Mouse (Mus musculus) layer of hippocampus, adult 2 months (tissue): ENCODE data around the gene Acadsb. TPM values are rescaled to one million over a fixed set of nuclear protein-coding genes. Genes with fewer than 3 reads are reported as not detected.

Experiments used
- DNase-seq, 2 experiments: peaks; one replicate each; pipeline ENCODE4 v3.0.0; 2022; ENCODE audit warnings: low spot score in 2 of 2
- H3K27ac ChIP-seq: fragments of 200-600 bp; 2 replicates; pipeline ENCODE4 v1.8.1; 2022
- H3K4me3 ChIP-seq: fragments of 200-600 bp; 2 replicates; pipeline ENCODE4 v1.8.1; 2022; ENCODE audit warnings: mild to moderate bottlenecking
- CTCF ChIP-seq: fragments of 200-600 bp; conservative IDR thresholded peaks from 2 replicates; pipeline ENCODE4 v1.8.1; 2022; ENCODE audit warnings: antibody characterized with exemption, mild to moderate bottlenecking, moderate library complexity
- total RNA-seq, 2 experiments: library from RNA; stranded (reverse); gene quantifications; 2 replicates each; pipeline ENCODE4 v1.2.3; 2021

Gene Acadsb
- total RNA-seq, 2 experiments from 2014 or later, result 83.9 to 92.3 TPM

- no peak overlapping the region for H3K4me3 ChIP-seq
- no peak overlapping the region for H3K27ac ChIP-seq
- DNase-seq, result no peak
- TF ChIP-seq CTCF, result no peak
These were observed 61.1 kb downstream of the Acadsb start for GRCm38 (mm10) chr7:131471551-131471950.

- Histone ChIP-seq H3K4me3 (no peak overlapping the region), H3K27ac (no peak overlapping the region)
- no peak for DNase-seq
- TF ChIP-seq CTCF, result no peak
These were observed 66.7 kb downstream of the Acadsb start for GRCm38 (mm10) chr7:131477140-131477539.

- Histone ChIP-seq H3K27ac (no peak overlapping the region), H3K4me3 (no peak overlapping the region)
- TF ChIP-seq CTCF, result no peak
- DNase-seq, result no peak
These were observed 68.0 kb downstream of the Acadsb start for GRCm38 (mm10) chr7:131478403-131478802.

Other genes starting within 250 kb of the Acadsb start
- under 1 TPM in 1 of 2 experiments, not detected in 1; 0.05 TPM for gene 5430419D17Rik, start 236.2 kb upstream of the Acadsb start, total RNA-seq
- under 1 TPM in 1 of 2 experiments, not detected in 1; 0.15 TPM for gene Cuzd1, start 88.3 kb upstream of the Acadsb start, total RNA-seq
- not detected for gene Fam24b, start 81.1 kb upstream of the Acadsb start, total RNA-seq
- gene Fam24a, start 76.7 kb upstream of the Acadsb start, total RNA-seq, result not detected
- 10 to 100 TPM; 25.7 to 32.2 TPM for gene 2310057M21Rik, start 47.8 kb upstream of the Acadsb start, total RNA-seq
- 10 to 100 TPM; 50.1 to 57.4 TPM for gene Pstk, start 39.5 kb upstream of the Acadsb start, total RNA-seq
- 10 to 100 TPM; 52.3 to 55.6 TPM for gene Ikzf5, start 80 bp upstream of the Acadsb start, total RNA-seq
- gene Hmx3, start 132.3 kb downstream of the Acadsb start, total RNA-seq, result not detected
- not detected for gene Hmx2, start 138.2 kb downstream of the Acadsb start, total RNA-seq
- gene Bub3, start 149.6 kb downstream of the Acadsb start, total RNA-seq, result 10 to 100 TPM; 59.4 to 66.3 TPM